Comparison of ENCODE assay signal across 12 mouse cellular contexts in the genomic region with DNA sequence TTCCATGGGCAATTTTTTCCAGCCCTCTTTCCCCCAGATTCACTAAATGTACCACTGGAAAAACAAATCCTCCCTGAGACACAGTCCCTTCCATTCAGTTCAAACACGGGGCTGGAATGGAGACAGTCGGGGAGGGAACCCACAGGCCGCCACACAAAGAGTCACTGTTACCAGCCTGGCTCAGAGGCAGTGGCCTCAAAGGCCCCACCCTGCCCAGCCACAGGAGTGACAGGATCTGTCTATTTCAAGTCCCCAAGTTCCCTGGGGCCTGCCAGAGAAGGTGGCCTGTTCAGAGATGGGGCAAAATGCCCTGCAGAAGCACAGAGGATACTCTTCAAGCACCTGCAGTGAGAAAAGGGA. TPM values are rescaled to one million over a fixed set of nuclear protein-coding genes. Genes with fewer than 3 reads are reported as not detected.
DNase-seq lines count a peak whose midpoint lies in the region; ATAC-seq and TF ChIP-seq lines count a peak whose summit lies in the region.
"Had no signal": no experiment of that assay in that cellular context is flagged by ENCODE, and none has a peak within 500 bp of the region (broad histone marks: within the 10 kb centered on the region; RNA-seq: fewer than 3 reads in every experiment).

No protein-coding gene starts in this region.

- no peak overlapping the region for H3K4me2 ChIP-seq in midbrain, postnatal 0 days (ENCODE audit: low read depth, low read length, poor library complexity, severe bottlenecking)
- H3K4me2 ChIP-seq in midbrain, embryonic 13.5 days (replicated peaks) = no peak overlapping the region
- no peak overlapping the region for H3K4me2 ChIP-seq in stomach, postnatal 0 days (replicated peaks; ENCODE audit: low read depth)
- H3K4me2 ChIP-seq: forebrain, embryonic 12.5 days had no signal

- 0 out of 2 replicates have a peak overlapping the region, but pooled peaks have one; percentile 38 for H3K27ac ChIP-seq in midbrain, postnatal 0 days (ENCODE audit: low read depth, low read length)
- no peak overlapping the region for H3K27ac ChIP-seq in midbrain, embryonic 13.5 days
- 0 out of 2 replicates have a peak overlapping the region, but pooled peaks have one; percentile 18 for H3K27ac ChIP-seq in stomach, postnatal 0 days (replicated peaks)
- H3K27ac ChIP-seq: forebrain, embryonic 12.5 days; midbrain, embryonic 10.5 days had no signal

- no peak for TF ChIP-seq EP300 in stomach, postnatal 0 days (optimal IDR thresholded peaks at IDR 0.05)

- ATAC-seq in cerebellum, adult (ENCODE audit: insufficient number of reproducible peaks, low FRiP score, low TSS enrichment) = 0 out of 2 replicates have a peak, but pooled peaks have one; percentile 20
- no peak for ATAC-seq in midbrain, postnatal 0 days (ENCODE audit: low FRiP score)
- ATAC-seq in midbrain, embryonic 13.5 days = no peak
- no peak; the same call in 1 of the 2 replicates for ATAC-seq in stomach, postnatal 0 days (ENCODE audit: low FRiP score, low TSS enrichment)

- no peaks in the 10 kb centered on the region for H3K27me3 ChIP-seq in midbrain, postnatal 0 days (ENCODE audit: insufficient read depth, low read length)
- no peaks in the 10 kb centered on the region for H3K27me3 ChIP-seq in midbrain, embryonic 13.5 days
- no peaks in the 10 kb centered on the region for H3K27me3 ChIP-seq in stomach, postnatal 0 days (ENCODE audit: control insufficient read depth, insufficient read depth, low read length)
- H3K27me3 ChIP-seq: forebrain, embryonic 12.5 days had no signal

- H3K36me3 ChIP-seq in midbrain, postnatal 0 days (ENCODE audit: insufficient read depth, low read length) = peaks cover 41% of the 10 kb centered on the region
- peaks cover 76% of the 10 kb centered on the region for H3K36me3 ChIP-seq in midbrain, embryonic 13.5 days
- H3K36me3 ChIP-seq in stomach, postnatal 0 days (ENCODE audit: control insufficient read depth, insufficient read depth, low read length) = peaks cover 23% of the 10 kb centered on the region

- H3K4me1 ChIP-seq in midbrain, postnatal 0 days (ENCODE audit: insufficient read depth, low read length) = no peaks in the 10 kb centered on the region
- H3K4me1 ChIP-seq in midbrain, embryonic 13.5 days (replicated peaks) = no peaks in the 10 kb centered on the region
- no peaks in the 10 kb centered on the region for H3K4me1 ChIP-seq in stomach, postnatal 0 days (replicated peaks; ENCODE audit: control insufficient read depth, insufficient read depth)
- H3K4me1 ChIP-seq: forebrain, embryonic 12.5 days had no signal

- H3K9me3 ChIP-seq in midbrain, postnatal 0 days (ENCODE audit: low read length) = no peaks in the 10 kb centered on the region
- H3K9me3 ChIP-seq in midbrain, embryonic 13.5 days = no peaks in the 10 kb centered on the region
- no peaks in the 10 kb centered on the region for H3K9me3 ChIP-seq in stomach, postnatal 0 days (ENCODE audit: control insufficient read depth, low read length)
- H3K9me3 ChIP-seq: forebrain, embryonic 12.5 days; midbrain, embryonic 10.5 days had no signal

- 76% methylated on average over 3 of the region's 3 CpGs for WGBS in midbrain, postnatal 0 days
- 60% methylated on average over 3 of the region's 3 CpGs for WGBS in midbrain, embryonic 13.5 days
- WGBS in stomach, postnatal 0 days = 49% methylated on average over 3 of the region's 3 CpGs

- H3K4me3 ChIP-seq in midbrain, postnatal 0 days (ENCODE audit: low read depth, low read length) = no peak overlapping the region
- H3K4me3 ChIP-seq in midbrain, embryonic 13.5 days (replicated peaks) = no peak overlapping the region
- no peak overlapping the region for H3K4me3 ChIP-seq in stomach, postnatal 0 days (ENCODE audit: low read depth, low read length)
- H3K4me3 ChIP-seq: forebrain, embryonic 12.5 days; midbrain, embryonic 10.5 days had no signal

- no peak for DNase-seq in cerebellum, adult 11 months
- DNase-seq in midbrain, postnatal 0 days (ENCODE audit: low spot score) = peak; percentile 45
- DNase-seq in layer of hippocampus, adult 9-10 months (ENCODE audit: low spot score) = peak; percentile 27
- DNase-seq in stomach, postnatal 0 days (ENCODE audit: low spot score) = peak; percentile 23
- DNase-seq in urinary bladder, postnatal 25 days (ENCODE audit: low spot score) = no peak
- no peak for DNase-seq in ovary, postnatal 10 days (ENCODE audit: low spot score)
- DNase-seq: heart, postnatal 10 days; right cerebral cortex, postnatal 4 days had no signal

- no peak for TF ChIP-seq CTCF in midbrain, postnatal 0 days (IDR thresholded peaks at IDR 0.05)
- TF ChIP-seq CTCF in stomach, postnatal 0 days (IDR thresholded peaks at IDR 0.05; ENCODE audit: low read depth) = no peak

- no peak overlapping the region for H3K9ac ChIP-seq in midbrain, postnatal 0 days (replicated peaks; ENCODE audit: low read length, poor library complexity, severe bottlenecking)
- H3K9ac ChIP-seq in midbrain, embryonic 13.5 days (replicated peaks) = no peak overlapping the region
- no peak overlapping the region for H3K9ac ChIP-seq in stomach, postnatal 0 days (ENCODE audit: low read length)
- H3K9ac ChIP-seq: forebrain, embryonic 12.5 days had no signal

RNA-seq across cellular contexts. Expression of a gene that starts 13.3 kb away (rescaled TPM):
- 6.5 and 11.9 TPM in 2 replicates for total RNA-seq in midbrain, postnatal 0 days (2014; rRNA removed)
- polyA plus RNA-seq in midbrain, postnatal 0 days (2015; fragmentation: Nextera tagmentation; extraction: Ambion mirVana) = 3.8 and 4.7 TPM in 2 replicates
- 9.0 TPM in 2 replicates for polyA plus RNA-seq in midbrain, embryonic 13.5 days (2015; fragmentation: Nextera tagmentation; extraction: Ambion mirVana)
- polyA plus RNA-seq in stomach, postnatal 0 days (2015; fragmentation: Nextera tagmentation; extraction: Ambion mirVana) = 2.7 and 2.9 TPM in 2 replicates

RNA-seq across cellular contexts. Expression of a gene that starts 31.5 kb away (rescaled TPM):
- total RNA-seq in midbrain, postnatal 0 days (2014; rRNA removed) = 5.4 and 10.1 TPM in 2 replicates
- 19.2 and 20.3 TPM in 2 replicates for polyA plus RNA-seq in midbrain, postnatal 0 days (2015; fragmentation: Nextera tagmentation; extraction: Ambion mirVana)
- 31.1 and 34.3 TPM in 2 replicates for polyA plus RNA-seq in midbrain, embryonic 13.5 days (2015; fragmentation: Nextera tagmentation; extraction: Ambion mirVana)
- 24.3 and 26.4 TPM in 2 replicates for polyA plus RNA-seq in stomach, postnatal 0 days (2015; fragmentation: Nextera tagmentation; extraction: Ambion mirVana)

RNA-seq across cellular contexts. Expression of a gene that starts 31.8 kb away (rescaled TPM):
- 12.2 and 14.7 TPM in 2 replicates for total RNA-seq in midbrain, postnatal 0 days (2014; rRNA removed)
- polyA plus RNA-seq in midbrain, postnatal 0 days (2015; fragmentation: Nextera tagmentation; extraction: Ambion mirVana) = 43.6 and 44.2 TPM in 2 replicates
- 34.3 and 36.1 TPM in 2 replicates for polyA plus RNA-seq in midbrain, embryonic 13.5 days (2015; fragmentation: Nextera tagmentation; extraction: Ambion mirVana)
- polyA plus RNA-seq in stomach, postnatal 0 days (2015; fragmentation: Nextera tagmentation; extraction: Ambion mirVana) = 89.8 and 97.7 TPM in 2 replicates

Comparison
In these comparisons a context has a peak if more than half of its experiments do, and no peak if none do; other contexts are left out.
1. DNase-seq: peak in midbrain, postnatal 0 days (single experiment), layer of hippocampus, adult 9-10 months (single experiment) and stomach, postnatal 0 days (single experiment); none in cerebellum, adult 11 months (single experiment), urinary bladder, postnatal 25 days (single experiment) and ovary, postnatal 10 days (single experiment).